Mouse (Mus musculus) kidney, adult 2 months (tissue): ENCODE data around the gene Gm20532.

ENCODE experiments used
- CTCF ChIP-seq: fragments of 200-500 bp; conservative IDR thresholded peaks from 2 replicates; pipeline ENCODE4 v1.5.1; 2011; ENCODE audit warnings: low read depth, mild to moderate bottlenecking, control low read depth, low read length, moderate library complexity, mixed read lengths; ENCODE audit not compliant: insufficient read depth, insufficient read length
- POLR2A ChIP-seq: fragments of 200-500 bp; IDR thresholded peaks from one replicate; pipeline ENCODE4 v1.6.1; 2011; ENCODE audit warnings: low read depth, low read length, control low read depth

- no peak for TF ChIP-seq POLR2A
- TF ChIP-seq CTCF: no peak
Measured at GRCm38 (mm10) chr2:26578369-26578768, 8.1 kb upstream of the Gm20532 start.
